Mouse (Mus musculus) neural tube, embryonic 11.5 days (tissue): ENCODE data around the gene Cenpm. TPM values are rescaled to one million over a fixed set of nuclear protein-coding genes. Genes with fewer than 3 reads are reported as not detected.

Source experiments
- ATAC-seq: fragments of 200-750 bp; cut with Nextera tagmentation; 2 replicates; pipeline ENCODE4 v1.8.0; 2017; ENCODE audit warnings: moderate number of reproducible peaks, mild to moderate bottlenecking, moderate TSS enrichment, moderate library complexity; ENCODE audit not compliant: insufficient read depth, low FRiP score, low TSS enrichment
- DNase-seq: peaks from one replicate; pipeline ENCODE4 v3.0.0-alpha.2; 2015; ENCODE audit warnings: low spot score
- H3K27ac ChIP-seq: fragments of 300-500 bp; sonication (generic); 2 replicates; pipeline ENCODE4 v1.5.1; 2014; ENCODE audit warnings: low read depth, mild to moderate bottlenecking, low read length
- H3K27me3 ChIP-seq: fragments of 300-500 bp; sonication (generic); 2 replicates; pipeline ENCODE4 v1.6.1; 2014; ENCODE audit warnings: mild to moderate bottlenecking, low read length, mixed read lengths; ENCODE audit not compliant: control insufficient read depth, insufficient read depth
- H3K36me3 ChIP-seq: fragments of 300-500 bp; sonication (generic); 2 replicates; pipeline ENCODE4 v1.6.1; 2014; ENCODE audit warnings: mild to moderate bottlenecking, low read length, moderate library complexity, mixed read lengths; ENCODE audit not compliant: control insufficient read depth, insufficient read depth
- H3K4me1 ChIP-seq: fragments of 300-500 bp; sonication (generic); 2 replicates; pipeline ENCODE4 v1.6.1; 2014; ENCODE audit warnings: low read length, mixed read lengths; ENCODE audit not compliant: control insufficient read depth, insufficient read depth
- H3K4me2 ChIP-seq: fragments of 300-500 bp; sonication (generic); 2 replicates; pipeline ENCODE4 v1.6.1; 2014; ENCODE audit warnings: low read depth, mild to moderate bottlenecking, moderate library complexity
- H3K4me3 ChIP-seq: fragments of 300-500 bp; sonication (generic); 2 replicates; pipeline ENCODE4 v1.5.1; 2014; ENCODE audit warnings: low read depth, low read length
- H3K9ac ChIP-seq: fragments of 300-500 bp; sonication (generic); 2 replicates; pipeline ENCODE4 v1.6.1; 2014; ENCODE audit warnings: mild to moderate bottlenecking, low read length
- H3K9me3 ChIP-seq: fragments of 300-500 bp; sonication (generic); 2 replicates; pipeline ENCODE4 v1.6.1; 2016; ENCODE audit warnings: low read length; ENCODE audit not compliant: control insufficient read depth
- WGBS: fragments of 180-500 bp; shearing (Covaris S2); extraction: QIAGEN DNeasy Blood & Tissue Kit; methylation state at CpG from one replicate; pipeline ENCODE4 v1.1.7; 2014; 5-methylcytosine and 5-hydroxymethylcytosine counted together
- polyA plus RNA-seq: library from polyadenylated mRNA; unstranded; fragments of >200 nt; fragmentation: Nextera tagmentation; extraction: Ambion mirVana; gene quantifications from 2 replicates; pipeline ENCODE4 v1.2.1, GENCODE M21; 2014

The Cenpm gene
- polyA plus RNA-seq, 1 experiment from 2014 or later: 64.4 TPM

- Histone ChIP-seq H3K27ac (no peak overlapping the region), H3K4me3 (no peak overlapping the region), H3K9me3 (no peaks in the 10 kb centered on the region), H3K9ac (no peak overlapping the region), H3K4me2 (no peak overlapping the region), H3K27me3 (no peaks in the 10 kb centered on the region), H3K36me3 (peaks cover 45% of the 10 kb centered on the region), H3K4me1 (0 out of 2 replicates have a peak, but pooled peaks cover 2% of the 10 kb centered on the region)
- no peak for ATAC-seq
- WGBS: 94% methylated on average over 12 of the region's 12 CpGs
- no peak for DNase-seq
These were observed 45.0 kb downstream of the Cenpm start for GRCm38 (mm10) chr15:82199546-82199945.

- no peaks in the 10 kb centered on the region for H3K27me3 ChIP-seq
- no peaks in the 10 kb centered on the region for H3K9me3 ChIP-seq
- WGBS: 91% methylated on average over 7 of the region's 7 CpGs
- no peak overlapping the region for H3K4me3 ChIP-seq
- no peak for ATAC-seq
- H3K4me1 ChIP-seq: no peaks in the 10 kb centered on the region
- peaks cover 47% of the 10 kb centered on the region for H3K36me3 ChIP-seq
- no peak overlapping the region for H3K9ac ChIP-seq
- DNase-seq: no peak
- no peak overlapping the region for H3K27ac ChIP-seq
- no peak overlapping the region for H3K4me2 ChIP-seq
These were observed 46.2 kb downstream of the Cenpm start for GRCm38 (mm10) chr15:82198342-82198741.

- ATAC-seq: no peak
- peaks cover 46% of the 10 kb centered on the region for H3K36me3 ChIP-seq
- no peaks in the 10 kb centered on the region for H3K4me1 ChIP-seq
- no peaks in the 10 kb centered on the region for H3K9me3 ChIP-seq
- H3K27ac ChIP-seq: no peak overlapping the region
- no peak overlapping the region for H3K4me2 ChIP-seq
- H3K9ac ChIP-seq: no peak overlapping the region
- WGBS: 87% methylated on average over 11 of the region's 11 CpGs
- no peaks in the 10 kb centered on the region for H3K27me3 ChIP-seq
- DNase-seq: no peak
- H3K4me3 ChIP-seq: no peak overlapping the region
These were observed 46.6 kb downstream of the Cenpm start for GRCm38 (mm10) chr15:82197937-82198336.

GRCm38 (mm10) chr15:82197246-82197750 is 47.2 kb downstream of the Cenpm start:
- H3K9ac ChIP-seq: no peak overlapping the region
- H3K4me3 ChIP-seq: no peak overlapping the region
- H3K27ac ChIP-seq: no peak overlapping the region
- no peaks in the 10 kb centered on the region for H3K4me1 ChIP-seq
- H3K9me3 ChIP-seq: no peaks in the 10 kb centered on the region
- 97% methylated on average over 10 of the region's 10 CpGs for WGBS
- H3K36me3 ChIP-seq: peaks cover 48% of the 10 kb centered on the region
- no peak for DNase-seq
- ATAC-seq: no peak
- H3K27me3 ChIP-seq: no peaks in the 10 kb centered on the region
- H3K4me2 ChIP-seq: no peak overlapping the region

GRCm38 (mm10) chr15:82196300-82196699 is 48.2 kb downstream of the Cenpm start:
- Histone ChIP-seq H3K36me3 (peaks cover 46% of the 10 kb centered on the region), H3K9me3 (no peaks in the 10 kb centered on the region), H3K9ac (no peak overlapping the region), H3K4me1 (no peaks in the 10 kb centered on the region), H3K27me3 (no peaks in the 10 kb centered on the region), H3K4me2 (no peak overlapping the region), H3K27ac (no peak overlapping the region), H3K4me3 (no peak overlapping the region)
- DNase-seq: no peak
- 89% methylated on average over 12 of the region's 12 CpGs for WGBS
- ATAC-seq: no peak

- DNase-seq (no peak), ATAC-seq (no peak)
- Histone ChIP-seq H3K27ac (no peak overlapping the region), H3K9ac (no peak overlapping the region), H3K36me3 (peaks cover 30% of the 10 kb centered on the region), H3K4me1 (no peaks in the 10 kb centered on the region), H3K9me3 (no peaks in the 10 kb centered on the region), H3K27me3 (no peaks in the 10 kb centered on the region), H3K4me3 (no peak overlapping the region), H3K4me2 (no peak overlapping the region)
- WGBS: 86% methylated on average over 8 of the region's 8 CpGs
These were observed 51.9 kb downstream of the Cenpm start for GRCm38 (mm10) chr15:82192617-82193016.

GRCm38 (mm10) chr15:82188481-82189240 is 55.9 kb downstream of the Cenpm start:
- H3K36me3 ChIP-seq: peaks cover 40% of the 10 kb centered on the region
- DNase-seq (peak; percentile 52), ATAC-seq (no peak)
- no peaks in the 10 kb centered on the region for H3K9me3 ChIP-seq
- H3K9ac ChIP-seq: no peak overlapping the region
- no peaks in the 10 kb centered on the region for H3K27me3 ChIP-seq
- no peaks in the 10 kb centered on the region for H3K4me1 ChIP-seq
- 97% methylated on average over 10 of the region's 10 CpGs for WGBS
- no peak overlapping the region for H3K27ac ChIP-seq
- H3K4me2 ChIP-seq: no peak overlapping the region
- H3K4me3 ChIP-seq: no peak overlapping the region

- no peak for DNase-seq
- Histone ChIP-seq H3K27me3 (no peaks in the 10 kb centered on the region), H3K4me3 (no peak overlapping the region), H3K9me3 (no peaks in the 10 kb centered on the region), H3K4me1 (no peaks in the 10 kb centered on the region), H3K27ac (no peak overlapping the region), H3K4me2 (no peak overlapping the region), H3K9ac (no peak overlapping the region), H3K36me3 (peaks cover 36% of the 10 kb centered on the region)
- WGBS: 85% methylated on average over 1 of the region's 1 CpGs
- no peak for ATAC-seq
These were observed 56.6 kb downstream of the Cenpm start for GRCm38 (mm10) chr15:82187924-82188323.

- Histone ChIP-seq H3K9me3 (no peaks in the 10 kb centered on the region), H3K4me2 (no peak overlapping the region), H3K4me1 (no peaks in the 10 kb centered on the region), H3K4me3 (no peak overlapping the region), H3K27ac (no peak overlapping the region), H3K9ac (no peak overlapping the region), H3K27me3 (no peaks in the 10 kb centered on the region), H3K36me3 (peaks cover 32% of the 10 kb centered on the region)
- ATAC-seq (no peak), DNase-seq (no peak)
- WGBS: 85% methylated on average over 4 of the region's 4 CpGs
These were observed 57.1 kb downstream of the Cenpm start for GRCm38 (mm10) chr15:82187401-82187800.
